12 mouse cellular contexts compared by ENCODE assay signal in genomic region chr3:109568542-109569265, GRCm38 (mm10).
DNase-seq lines count a peak whose midpoint lies in the region; ATAC-seq and TF ChIP-seq lines count a peak whose summit lies in the region.
"Had no signal": no experiment of that assay in that cellular context is flagged by ENCODE, and none has a peak within 500 bp of the region (broad histone marks: within the 10 kb centered on the region; RNA-seq: fewer than 3 reads in every experiment).

No protein-coding gene starts in this region.

- 49% methylated on average over 3 of the region's 3 CpGs for WGBS in hindbrain, embryonic 11.5 days
- 32% methylated on average over 3 of the region's 3 CpGs for WGBS in midbrain, embryonic 16.5 days

- H3K27ac ChIP-seq in hindbrain, embryonic 11.5 days (ENCODE audit: low read depth, low read length): 0 out of 2 replicates have a peak overlapping the region, but pooled peaks have one; percentile 6
- H3K27ac ChIP-seq in midbrain, embryonic 16.5 days (ENCODE audit: low read length): no peak overlapping the region; the same call in 1 of the 2 replicates

- no peak overlapping the region for H3K4me2 ChIP-seq in hindbrain, embryonic 11.5 days (replicated peaks; ENCODE audit: low read depth, low read length)
- no peak overlapping the region for H3K4me2 ChIP-seq in midbrain, embryonic 16.5 days (ENCODE audit: low read length)

- no peak overlapping the region for H3K9ac ChIP-seq in hindbrain, embryonic 11.5 days (ENCODE audit: low read depth, low read length)
- no peak overlapping the region for H3K9ac ChIP-seq in midbrain, embryonic 16.5 days (ENCODE audit: low read depth, low read length)

- no peak overlapping the region for H3ac ChIP-seq in C2C12 (ENCODE audit: control insufficient read depth, insufficient read length, low read depth)

- H3K79me2 ChIP-seq in C2C12 (ENCODE audit: control insufficient read depth, insufficient read depth): no peaks in the 10 kb centered on the region

- DNase-seq in heart, adult 8-10 months (ENCODE audit: low spot score): peak; percentile 3
- no peak for DNase-seq in heart, postnatal 14 days
- no peak for DNase-seq in hindbrain, embryonic 11.5 days (ENCODE audit: low spot score)
- DNase-seq in layer of hippocampus, postnatal 14 days (ENCODE audit: low spot score in 2 of 2): no peak
- DNase-seq in adrenal gland, postnatal 36 days: no peak
- DNase-seq in gastrocnemius, postnatal 10 days: no peak
- DNase-seq: adrenal gland, postnatal 25 days; cerebellum, postnatal 25 days; layer of hippocampus, adult 9-11 months; right cerebral cortex, adult 18-20 months had no signal

- no peak overlapping the region for H3K4me3 ChIP-seq in C2C12 (ENCODE audit: insufficient read depth, poor library complexity, severe bottlenecking)
- H3K4me3 ChIP-seq in hindbrain, embryonic 11.5 days (ENCODE audit: low read depth, low read length): no peak overlapping the region
- no peak overlapping the region for H3K4me3 ChIP-seq in midbrain, embryonic 16.5 days (ENCODE audit: low read depth, low read length)

- TF ChIP-seq CTCF in C2C12 (IDR thresholded peaks at IDR 0.05; ENCODE audit: control insufficient read depth, insufficient read depth, insufficient read length): no peak

- no peaks in the 10 kb centered on the region for H3K27me3 ChIP-seq in C2C12 (ENCODE audit: control insufficient read depth, insufficient read depth, insufficient read length)
- H3K27me3 ChIP-seq in hindbrain, embryonic 11.5 days (ENCODE audit: control insufficient read depth, insufficient read depth, low read length): no peaks in the 10 kb centered on the region
- no peaks in the 10 kb centered on the region for H3K27me3 ChIP-seq in midbrain, embryonic 16.5 days (ENCODE audit: control insufficient read depth, insufficient read depth, low read depth, low read length)

- no peaks in the 10 kb centered on the region for H3K79me3 ChIP-seq in C2C12 (ENCODE audit: low read depth)

- H3K9me3 ChIP-seq in hindbrain, embryonic 11.5 days (ENCODE audit: control insufficient read depth, low read length): no peaks in the 10 kb centered on the region
- H3K9me3 ChIP-seq in midbrain, embryonic 16.5 days (replicated peaks; ENCODE audit: control insufficient read depth, low read length, poor library complexity, severe bottlenecking): no peaks in the 10 kb centered on the region

- H3K36me3 ChIP-seq in C2C12 (ENCODE audit: control insufficient read depth, insufficient read depth): no peaks in the 10 kb centered on the region
- no peaks in the 10 kb centered on the region for H3K36me3 ChIP-seq in hindbrain, embryonic 11.5 days (ENCODE audit: control insufficient read depth, insufficient read depth, low read length)
- H3K36me3 ChIP-seq in midbrain, embryonic 16.5 days (ENCODE audit: control insufficient read depth, insufficient read depth, low read length): no peaks in the 10 kb centered on the region

- intact Hi-C loops in heart, postnatal 14 days (cut with DNase I): no loop called here

- no peak for ATAC-seq in hindbrain, embryonic 11.5 days (ENCODE audit: low FRiP score)
- peak; percentile 36; the same call in 1 of the 2 replicates for ATAC-seq in midbrain, embryonic 16.5 days

- peaks cover 3% of the 10 kb centered on the region; the same call in 1 of the 2 replicates for H3K4me1 ChIP-seq in hindbrain, embryonic 11.5 days (replicated peaks; ENCODE audit: control insufficient read depth, insufficient read depth, low read length)
- peaks cover 4% of the 10 kb centered on the region; the same call in 1 of the 2 replicates for H3K4me1 ChIP-seq in midbrain, embryonic 16.5 days (ENCODE audit: control insufficient read depth, insufficient read depth, low read length)

TF ChIP-seq in C2C12, 6 proteins besides CTCF, POLR2A, EP300 and RAD21:
- peak; percentile 6 for TF ChIP-seq CEBPB (IDR thresholded peaks at IDR 0.05; ENCODE audit: low read depth)
- no peak for TF ChIP-seq MYOG (IDR thresholded peaks at IDR 0.05; ENCODE audit: control insufficient read depth, extremely low read depth, insufficient read length)
